Mouse (Mus musculus) layer of hippocampus, adult 2 months (tissue): Measurements from ENCODE around the gene Iqcn. TPM values are rescaled to one million over a fixed set of nuclear protein-coding genes. Genes with fewer than 3 reads are reported as not detected.
A peak's percentile ranks its signal among the peaks of the same experiment; 100 is the strongest.

Experiments used
- DNase-seq, 2 experiments: peaks; one replicate each; pipeline ENCODE4 v3.0.0; 2022; ENCODE audit warnings: low spot score in 2 of 2
- H3K27ac ChIP-seq: fragments of 200-600 bp; 2 replicates; pipeline ENCODE4 v1.8.1; 2022
- H3K4me3 ChIP-seq: fragments of 200-600 bp; 2 replicates; pipeline ENCODE4 v1.8.1; 2022; ENCODE audit warnings: mild to moderate bottlenecking
- CTCF ChIP-seq: fragments of 200-600 bp; conservative IDR thresholded peaks from 2 replicates; pipeline ENCODE4 v1.8.1; 2022; ENCODE audit warnings: antibody characterized with exemption, mild to moderate bottlenecking, moderate library complexity
- total RNA-seq, 2 experiments: library from RNA; stranded (reverse); gene quantifications; 2 replicates each; pipeline ENCODE4 v1.2.3; 2021

Iqcn gene
- total RNA-seq, 2 experiments from 2014 or later = 0.07 to 0.08 TPM

GRCm38 (mm10) chr8:70749097-70749674 lies 45.9 kb downstream of the Iqcn start:
- Histone ChIP-seq H3K4me3 (no peak overlapping the region), H3K27ac (no peak overlapping the region)
- no peak for TF ChIP-seq CTCF
- DNase-seq = no peak

GRCm38 (mm10) chr8:70750128-70750680 lies 46.9 kb downstream of the Iqcn start:
- no peak overlapping the region for H3K4me3 ChIP-seq
- DNase-seq = no peak
- no peak overlapping the region for H3K27ac ChIP-seq
- no peak for TF ChIP-seq CTCF

GRCm38 (mm10) chr8:70752000-70752764 lies 48.9 kb downstream of the Iqcn start:
- peak; percentile 83 for TF ChIP-seq CTCF
- no peak overlapping the region for H3K4me3 ChIP-seq
- peak in 1 of 2 experiments; percentile 76 for DNase-seq
- peak overlapping the region; percentile 99 for H3K27ac ChIP-seq

- no peak for TF ChIP-seq CTCF
- Histone ChIP-seq H3K27ac (peak overlapping the region; percentile 99), H3K4me3 (peak overlapping the region; percentile 36; the same call in 1 of the 2 replicates)
- peak; percentile 76 to 79 for DNase-seq
Measured at GRCm38 (mm10) chr8:70753151-70753550, 49.9 kb downstream of the Iqcn start.

GRCm38 (mm10) chr8:70754043-70754870 lies 51.0 kb downstream of the Iqcn start, which contains the start of gene Rab3a:
Rab3a (plus strand) TSS chr8:70754679.
- DNase-seq = peak; percentile 95 to 99
- Histone ChIP-seq H3K4me3 (peak within 1 kb of the TSS; percentile 97), H3K27ac (peak within 1 kb of the TSS; percentile 99)
- TF ChIP-seq CTCF = no peak

- peak overlapping the region; percentile 97 for H3K4me3 ChIP-seq
- peak overlapping the region; percentile 99 for H3K27ac ChIP-seq
- DNase-seq = peak; percentile 76 to 83
- TF ChIP-seq CTCF = no peak
Measured at GRCm38 (mm10) chr8:70754871-70755660, 51.8 kb downstream of the Iqcn start.

GRCm38 (mm10) chr8:70755661-70756475 lies 52.6 kb downstream of the Iqcn start:
- H3K4me3 ChIP-seq = peak overlapping the region; percentile 97
- TF ChIP-seq CTCF = no peak
- peak in 1 of 2 experiments; percentile 11 for DNase-seq
- H3K27ac ChIP-seq = peak overlapping the region; percentile 99

GRCm38 (mm10) chr8:70756476-70757040 lies 53.3 kb downstream of the Iqcn start:
- TF ChIP-seq CTCF = no peak
- peak overlapping the region; percentile 97; the same call in 1 of the 2 replicates for H3K4me3 ChIP-seq
- DNase-seq = no peak
- H3K27ac ChIP-seq = peak overlapping the region; percentile 73; the same call in 1 of the 2 replicates

- Histone ChIP-seq H3K4me3 (no peak overlapping the region), H3K27ac (peak overlapping the region; percentile 73; the same call in 1 of the 2 replicates)
- TF ChIP-seq CTCF = peak; percentile 69
- DNase-seq = peak; percentile 1 to 52
Measured at GRCm38 (mm10) chr8:70757523-70758307, 54.5 kb downstream of the Iqcn start.

GRCm38 (mm10) chr8:70758308-70758615 lies 55.0 kb downstream of the Iqcn start:
- peak in 1 of 2 experiments; percentile 57 for DNase-seq
- H3K4me3 ChIP-seq = no peak overlapping the region
- TF ChIP-seq CTCF = no peak
- peak overlapping the region; percentile 73; the same call in 1 of the 2 replicates for H3K27ac ChIP-seq
